Mouse (Mus musculus) cortical plate, adult 2 months (tissue): Measurements from ENCODE around the gene Spdef.

ENCODE experiments used
- CTCF ChIP-seq: fragments of 200-500 bp; IDR thresholded peaks from 2 replicates; pipeline ENCODE4 v1.5.1; 2011; ENCODE audit warnings: mild to moderate bottlenecking, control low read depth, low read length; ENCODE audit not compliant: insufficient read depth; ENCODE audit errors: extremely low read depth
- POLR2A ChIP-seq: fragments of 200-500 bp; IDR thresholded peaks from 2 replicates; pipeline ENCODE4 v1.6.1; 2011; ENCODE audit warnings: mild to moderate bottlenecking, low read length, control low read depth; ENCODE audit not compliant: insufficient read depth; ENCODE audit errors: extremely low read depth

DNA sequence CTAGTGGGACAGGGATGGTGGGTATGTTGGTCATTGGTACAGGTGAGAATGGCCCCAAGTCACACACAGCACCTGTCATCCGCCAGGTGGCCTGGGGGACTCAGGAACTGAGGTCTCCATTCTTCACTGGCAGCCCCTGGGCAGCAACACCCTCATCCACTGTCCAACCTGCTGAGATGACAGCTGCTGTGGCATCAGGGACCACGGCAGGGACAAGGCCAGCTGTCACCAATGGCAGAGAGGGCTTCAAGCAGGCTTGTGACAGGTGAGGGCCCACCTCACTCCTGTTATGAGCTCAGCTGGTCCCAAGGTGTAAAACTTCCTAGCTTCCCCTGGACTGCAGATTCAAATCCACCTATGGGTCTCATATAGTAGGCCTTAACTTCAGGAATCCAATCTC, 19.4 kb upstream of the Spdef start:
- TF ChIP-seq CTCF (no peak), POLR2A (no peak)
